Mouse (Mus musculus): Measurements from ENCODE around the gene Thsd4. TPM values are rescaled to one million over a fixed set of nuclear protein-coding genes. Genes with fewer than 3 reads are reported as not detected.

The Thsd4 gene
- polyA plus RNA-seq, 1 experiment from 2014 or later, result 24.5 TPM

GRCm38 (mm10) chr9:60460010-60460982 lies 61.5 kb downstream of the Thsd4 start:
- ATAC-seq (ENCODE audit: low FRiP score, low TSS enrichment), result no peak
- Histone ChIP-seq H3K4me1 (ENCODE audit: insufficient read depth, low read length) (peaks cover 21% of the 10 kb centered on the region), H3K9me3 (ENCODE audit: low read length) (0 out of 2 replicates have a peak, but pooled peaks cover 3% of the 10 kb centered on the region), H3K4me3 (ENCODE audit: low read length) (no peak overlapping the region), H3K27ac (ENCODE audit: low read length) (no peak overlapping the region), H3K36me3 (ENCODE audit: insufficient read depth, low read length) (no peaks in the 10 kb centered on the region), H3K27me3 (ENCODE audit: insufficient read depth, low read length) (no peaks in the 10 kb centered on the region), H3K9ac (replicated peaks; ENCODE audit: low read length) (no peak overlapping the region), H3K4me2 (replicated peaks; ENCODE audit: low read depth, low read length) (no peak overlapping the region)
- WGBS, result 84% methylated on average over 13 of the region's 13 CpGs

- Histone ChIP-seq H3K4me2 (replicated peaks; ENCODE audit: low read depth, low read length) (peak overlapping the region; percentile 35), H3K9ac (replicated peaks; ENCODE audit: low read length) (0 out of 2 replicates have a peak overlapping the region, but pooled peaks have one; percentile 9), H3K36me3 (ENCODE audit: insufficient read depth, low read length) (no peaks in the 10 kb centered on the region), H3K27ac (ENCODE audit: low read length) (peak overlapping the region; percentile 77), H3K4me1 (ENCODE audit: insufficient read depth, low read length) (peaks cover 21% of the 10 kb centered on the region), H3K9me3 (ENCODE audit: low read length) (0 out of 2 replicates have a peak, but pooled peaks cover 3% of the 10 kb centered on the region), H3K27me3 (ENCODE audit: insufficient read depth, low read length) (no peaks in the 10 kb centered on the region), H3K4me3 (ENCODE audit: low read length) (peak overlapping the region; percentile 8)
- peak; percentile 80 for ATAC-seq (ENCODE audit: low FRiP score, low TSS enrichment)
- 12% methylated on average over 14 of the region's 14 CpGs for WGBS
Measured at GRCm38 (mm10) chr9:60458468-60458962, 63.3 kb downstream of the Thsd4 start.

DNA sequence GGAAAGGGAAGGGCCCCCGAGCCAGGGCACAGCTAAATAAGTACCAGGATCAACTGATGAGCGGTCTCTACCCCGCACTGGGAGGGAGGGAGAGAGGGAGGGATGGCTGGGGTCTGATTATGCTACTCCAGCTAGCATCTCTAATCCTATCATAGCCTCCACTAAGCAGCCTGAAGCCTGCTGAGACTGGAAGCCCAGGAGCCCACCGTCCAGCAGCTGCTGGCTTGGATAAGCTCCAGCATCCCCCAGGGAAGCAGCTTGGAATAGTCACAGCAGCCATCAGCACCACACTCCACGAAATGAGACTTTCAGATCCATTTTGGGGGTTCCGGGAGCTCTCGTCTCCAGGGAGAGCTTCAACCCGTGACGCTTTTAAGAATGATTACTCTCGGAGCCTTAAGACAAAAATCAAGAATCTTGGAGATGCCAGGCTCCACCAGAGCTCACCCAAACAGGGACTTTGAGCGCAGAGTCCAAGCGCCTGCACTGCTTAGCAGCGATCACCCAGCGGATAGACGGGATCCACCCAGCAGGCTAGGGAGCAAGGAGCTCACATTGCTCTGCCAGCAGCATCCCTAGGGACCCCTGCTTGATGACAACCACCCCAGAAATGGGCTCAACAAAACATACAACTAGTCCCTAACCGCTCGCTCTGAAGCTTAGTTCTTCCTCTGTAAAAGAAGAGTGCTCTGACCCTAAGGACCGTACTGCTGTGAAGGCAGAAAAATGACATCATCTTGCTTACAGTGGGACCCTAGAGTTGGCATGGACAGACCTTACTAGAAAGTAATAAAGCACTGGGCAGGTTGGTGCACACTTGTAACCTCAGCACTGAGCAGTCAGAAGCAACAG lies 64.3 kb downstream of the Thsd4 start:
- WGBS, result 63% methylated on average over 18 of the region's 18 CpGs
- no peaks in the 10 kb centered on the region for H3K36me3 ChIP-seq (ENCODE audit: insufficient read depth, low read length)
- peak overlapping the region; percentile 77 for H3K27ac ChIP-seq (ENCODE audit: low read length)
- ATAC-seq (ENCODE audit: low FRiP score, low TSS enrichment), result peak; percentile 30; the same call in 1 of the 2 replicates
- H3K4me3 ChIP-seq (ENCODE audit: low read length), result no peak overlapping the region
- H3K9ac ChIP-seq (replicated peaks; ENCODE audit: low read length), result peak overlapping the region; percentile 36; the same call in 1 of the 2 replicates
- H3K4me1 ChIP-seq (ENCODE audit: insufficient read depth, low read length), result peaks cover 21% of the 10 kb centered on the region
- H3K4me2 ChIP-seq (replicated peaks; ENCODE audit: low read depth, low read length), result no peak overlapping the region; the same call in 1 of the 2 replicates
- 0 out of 2 replicates have a peak, but pooled peaks cover 3% of the 10 kb centered on the region for H3K9me3 ChIP-seq (ENCODE audit: low read length)
- no peaks in the 10 kb centered on the region for H3K27me3 ChIP-seq (ENCODE audit: insufficient read depth, low read length)

GRCm38 (mm10) chr9:60456651-60457050 lies 65.2 kb downstream of the Thsd4 start:
- H3K9ac ChIP-seq (replicated peaks; ENCODE audit: low read length), result no peak overlapping the region
- no peak overlapping the region for H3K27ac ChIP-seq (ENCODE audit: low read length)
- 0 out of 2 replicates have a peak, but pooled peaks cover 3% of the 10 kb centered on the region for H3K9me3 ChIP-seq (ENCODE audit: low read length)
- peaks cover 21% of the 10 kb centered on the region for H3K4me1 ChIP-seq (ENCODE audit: insufficient read depth, low read length)
- no peaks in the 10 kb centered on the region for H3K36me3 ChIP-seq (ENCODE audit: insufficient read depth, low read length)
- no peak for ATAC-seq (ENCODE audit: low FRiP score, low TSS enrichment)
- H3K4me3 ChIP-seq (ENCODE audit: low read length), result no peak overlapping the region
- WGBS, result 76% methylated on average over 5 of the region's 5 CpGs
- H3K4me2 ChIP-seq (replicated peaks; ENCODE audit: low read depth, low read length), result no peak overlapping the region
- no peaks in the 10 kb centered on the region for H3K27me3 ChIP-seq (ENCODE audit: insufficient read depth, low read length)

GRCm38 (mm10) chr9:60454406-60455076 lies 67.3 kb downstream of the Thsd4 start:
- no peak overlapping the region for H3K27ac ChIP-seq (ENCODE audit: low read length)
- no peak for ATAC-seq (ENCODE audit: low FRiP score, low TSS enrichment)

GRCm38 (mm10) chr9:60449498-60449897 lies 72.3 kb downstream of the Thsd4 start:
- Histone ChIP-seq H3K36me3 (ENCODE audit: insufficient read depth, low read length) (no peaks in the 10 kb centered on the region), H3K4me1 (ENCODE audit: insufficient read depth, low read length) (peaks cover 5% of the 10 kb centered on the region; the same call in 1 of the 2 replicates), H3K9me3 (ENCODE audit: low read length) (no peaks in the 10 kb centered on the region), H3K4me3 (ENCODE audit: low read length) (no peak overlapping the region), H3K4me2 (replicated peaks; ENCODE audit: low read depth, low read length) (no peak overlapping the region), H3K27me3 (ENCODE audit: insufficient read depth, low read length) (no peaks in the 10 kb centered on the region), H3K9ac (replicated peaks; ENCODE audit: low read length) (no peak overlapping the region), H3K27ac (ENCODE audit: low read length) (no peak overlapping the region)
- no peak for ATAC-seq (ENCODE audit: low FRiP score, low TSS enrichment)
- WGBS, result 89% methylated on average over 3 of the region's 3 CpGs

More at GRCm38 (mm10) chr9:60454406-60455076, 67.3 kb downstream of the Thsd4 start:
- Histone ChIP-seq H3K4me2 (replicated peaks; ENCODE audit: low read depth, low read length) (no peak overlapping the region), H3K27me3 (ENCODE audit: insufficient read depth, low read length) (no peaks in the 10 kb centered on the region), H3K4me1 (ENCODE audit: insufficient read depth, low read length) (peaks cover 21% of the 10 kb centered on the region), H3K9ac (replicated peaks; ENCODE audit: low read length) (no peak overlapping the region), H3K36me3 (ENCODE audit: insufficient read depth, low read length) (no peaks in the 10 kb centered on the region), H3K9me3 (ENCODE audit: low read length) (0 out of 2 replicates have a peak, but pooled peaks cover under 1% of the 10 kb centered on the region), H3K4me3 (ENCODE audit: low read length) (no peak overlapping the region)
- WGBS, result 80% methylated on average over 13 of the region's 13 CpGs

- Histone ChIP-seq H3K4me1 (ENCODE audit: insufficient read depth, low read length) (peaks cover 5% of the 10 kb centered on the region; the same call in 1 of the 2 replicates), H3K27me3 (ENCODE audit: insufficient read depth, low read length) (no peaks in the 10 kb centered on the region), H3K36me3 (ENCODE audit: insufficient read depth, low read length) (no peaks in the 10 kb centered on the region), H3K9me3 (ENCODE audit: low read length) (no peaks in the 10 kb centered on the region), H3K9ac (replicated peaks; ENCODE audit: low read length) (no peak overlapping the region), H3K4me3 (ENCODE audit: low read length) (no peak overlapping the region), H3K27ac (ENCODE audit: low read length) (no peak overlapping the region), H3K4me2 (replicated peaks; ENCODE audit: low read depth, low read length) (no peak overlapping the region)
- 79% methylated on average over 4 of the region's 4 CpGs for WGBS
- no peak for ATAC-seq (ENCODE audit: low FRiP score, low TSS enrichment)
Measured at GRCm38 (mm10) chr9:60445821-60446220, 76.0 kb downstream of the Thsd4 start.

DNA sequence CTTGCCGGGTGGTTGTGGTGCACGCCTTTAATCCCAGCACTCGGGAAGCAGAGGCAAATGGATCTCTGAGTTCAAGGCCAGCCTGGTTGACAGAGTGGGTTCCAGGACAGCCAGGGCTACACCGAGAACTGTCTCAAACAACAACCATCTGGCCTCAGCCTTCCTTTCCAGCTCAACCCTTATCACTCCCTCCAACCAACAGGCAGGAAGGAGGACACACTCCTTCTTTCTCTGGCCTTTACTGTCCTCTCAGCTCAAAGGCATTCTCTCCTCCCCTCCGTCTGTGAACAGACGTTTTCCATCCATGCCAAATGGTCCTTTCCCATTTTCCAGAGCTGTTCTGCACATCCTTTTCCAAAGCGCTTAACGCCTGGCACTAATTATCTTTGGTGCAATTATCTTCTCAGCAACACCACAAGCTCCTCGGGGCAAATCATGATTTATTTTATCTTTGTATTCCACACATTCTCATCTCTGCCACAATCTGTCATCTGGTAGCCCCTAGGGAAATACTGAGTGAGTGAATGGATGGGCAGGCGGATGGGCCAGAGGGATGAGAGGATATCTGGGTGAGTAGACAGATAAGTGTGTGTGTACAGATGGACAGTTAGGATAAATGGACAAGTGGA lies 80.5 kb downstream of the Thsd4 start:
- ATAC-seq (ENCODE audit: low FRiP score, low TSS enrichment), result no peak
- Histone ChIP-seq H3K27ac (ENCODE audit: low read length) (no peak overlapping the region), H3K9ac (replicated peaks; ENCODE audit: low read length) (no peak overlapping the region), H3K27me3 (ENCODE audit: insufficient read depth, low read length) (no peaks in the 10 kb centered on the region), H3K4me3 (ENCODE audit: low read length) (no peak overlapping the region), H3K4me2 (replicated peaks; ENCODE audit: low read depth, low read length) (no peak overlapping the region), H3K36me3 (ENCODE audit: insufficient read depth, low read length) (no peaks in the 10 kb centered on the region), H3K4me1 (ENCODE audit: insufficient read depth, low read length) (peaks cover 5% of the 10 kb centered on the region; the same call in 1 of the 2 replicates), H3K9me3 (ENCODE audit: low read length) (no peaks in the 10 kb centered on the region)
- WGBS, result 66% methylated on average over 10 of the region's 10 CpGs

All from kidney, embryonic 16.5 days (tissue).